Mouse (Mus musculus) neutrophil, adult 5-6 weeks (primary cell): ENCODE results near the gene Tbc1d20. TPM values are rescaled to one million over a fixed set of nuclear protein-coding genes. Genes with fewer than 3 reads are reported as not detected.
"Not testable (repeated sequence)": the region's sequence is repeated elsewhere in the genome, so short reads cannot be mapped to it uniquely, and the experiment has no call there.

Source experiments
- ATAC-seq: fragments of 151-379, 151-347 bp; 2 replicates; pipeline ENCODE4 v1.8.0; 2017; ENCODE audit warnings: mild to moderate bottlenecking, moderate TSS enrichment; ENCODE audit not compliant: insufficient number of reproducible peaks, poor library complexity, low FRiP score, severe bottlenecking; ENCODE audit errors: extremely low read depth
- total RNA-seq: library from RNA; stranded (forward); fragments of 200-1000 nt; gene quantifications from 2 replicates; pipeline ENCODE4 v1.2.3, GENCODE M21; 2017

Tbc1d20 gene
- total RNA-seq, 1 experiment from 2014 or later, result 51.4 TPM

DNA sequence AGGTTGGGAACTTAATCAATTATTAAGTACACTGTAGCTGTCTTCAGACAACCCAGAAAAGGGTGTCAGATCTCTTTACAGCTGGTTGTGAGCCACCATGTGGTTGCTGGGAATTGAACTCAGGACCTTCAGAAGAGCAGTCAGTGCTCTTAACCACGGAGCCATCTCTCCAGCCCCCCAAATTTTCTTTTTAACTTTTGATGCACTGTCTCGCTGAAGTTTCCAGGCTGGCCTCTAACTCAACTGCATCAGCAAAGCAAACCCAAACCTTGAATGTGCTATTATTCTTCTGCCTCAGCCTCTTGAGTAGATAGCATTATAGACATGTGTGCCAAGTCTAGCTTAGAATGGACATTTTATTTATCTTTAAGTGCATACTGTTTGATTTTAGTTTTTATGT is 54.1 kb downstream of the Tbc1d20 start:
- ATAC-seq, result no peak

DNA sequence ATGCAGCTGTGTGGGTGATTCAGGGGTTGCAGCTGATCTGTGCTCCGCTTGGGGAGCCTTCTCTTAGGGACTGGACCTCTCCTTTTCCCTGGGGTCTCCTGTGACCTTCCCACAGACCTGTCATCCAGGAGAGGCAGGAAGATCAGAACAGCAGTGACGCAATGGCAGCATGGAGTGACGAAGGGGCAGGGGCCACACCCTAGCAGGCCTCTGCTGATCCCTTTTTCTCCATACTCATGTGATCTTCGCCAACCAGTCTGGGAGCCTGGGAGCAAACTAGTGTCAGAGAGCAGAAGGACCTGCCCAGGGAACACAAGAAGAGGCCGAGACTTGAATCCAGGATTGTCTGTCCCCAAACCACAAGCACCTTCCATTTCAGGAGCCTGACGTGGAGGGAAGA is 55.6 kb downstream of the Tbc1d20 start:
- no peak for ATAC-seq

- ATAC-seq, result no peak
These were observed 56.4 kb downstream of the Tbc1d20 start for GRCm38 (mm10) chr2:152349842-152350540.

- ATAC-seq, result no peak
These were observed 63.6 kb downstream of the Tbc1d20 start for GRCm38 (mm10) chr2:152357254-152357653.

DNA sequence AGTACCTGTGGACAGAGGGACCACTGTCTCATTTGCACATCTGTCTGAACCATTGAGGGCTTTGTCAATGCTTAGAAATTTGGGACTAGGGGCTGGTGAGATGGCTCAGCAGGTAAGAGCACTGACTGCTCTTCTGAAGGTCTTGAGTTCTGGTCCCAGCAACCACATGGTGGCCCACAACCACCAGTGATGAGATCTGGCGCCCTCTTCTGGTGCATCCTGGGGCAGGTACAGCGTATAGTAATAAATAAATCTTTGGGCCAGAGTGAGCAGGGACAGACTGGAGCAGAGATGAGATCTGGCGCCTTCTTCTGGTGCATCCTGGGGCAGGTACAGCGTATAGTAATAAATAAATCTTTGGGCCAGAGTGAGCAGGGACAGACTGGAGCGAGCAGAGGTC is 65.3 kb downstream of the Tbc1d20 start:
- not testable (repeated sequence) for ATAC-seq

GRCm38 (mm10) chr2:152359616-152360015 is 66.0 kb downstream of the Tbc1d20 start:
- ATAC-seq, result no peak

- ATAC-seq, result no peak; the same call in 1 of the 2 replicates
These were observed 66.7 kb downstream of the Tbc1d20 start for GRCm38 (mm10) chr2:152360271-152360775.

- no peak for ATAC-seq
These were observed 67.6 kb downstream of the Tbc1d20 start for GRCm38 (mm10) chr2:152361193-152361592.

Other genes starting within 250 kb of the Tbc1d20 start
- not detected in 2 replicates for gene Scrt2, start 212.3 kb upstream of the Tbc1d20 start, total RNA-seq
- 3.6 TPM in 2 replicates for gene Srxn1, start 188.3 kb upstream of the Tbc1d20 start, total RNA-seq
- gene Tcf15, start 150.3 kb upstream of the Tbc1d20 start, total RNA-seq, result not detected in 2 replicates
- 108 and 118 TPM in 2 replicates for gene Csnk2a1, start 67.0 kb upstream of the Tbc1d20 start, total RNA-seq
- 90.7 and 112 TPM in 2 replicates for gene Rbck1, start 38.8 kb downstream of the Tbc1d20 start, total RNA-seq
- gene Trib3, start 50.2 kb downstream of the Tbc1d20 start, total RNA-seq, result 0.37 and 2.1 TPM in 2 replicates
- gene Nrsn2, start 82.8 kb downstream of the Tbc1d20 start, total RNA-seq, result not detected in 2 replicates
- gene Sox12, start 104.2 kb downstream of the Tbc1d20 start, total RNA-seq, result 0.70 and 1.4 TPM in 2 replicates
- gene Zcchc3, start 121.2 kb downstream of the Tbc1d20 start, total RNA-seq, result 0.98 and 1.5 TPM in 2 replicates
- not detected in 2 replicates for gene 6820408C15Rik, start 121.8 kb downstream of the Tbc1d20 start, total RNA-seq
- gene Defb23, start 170.8 kb downstream of the Tbc1d20 start, total RNA-seq, result not detected in 2 replicates
- gene Defb20, start 183.2 kb downstream of the Tbc1d20 start, total RNA-seq, result not detected in 2 replicates
- gene Defb22, start 196.3 kb downstream of the Tbc1d20 start, total RNA-seq, result not detected in 2 replicates
- not detected in 2 replicates for gene Defb26, start 217.9 kb downstream of the Tbc1d20 start, total RNA-seq
- not detected in 2 replicates for gene Defb28, start 224.4 kb downstream of the Tbc1d20 start, total RNA-seq
- gene Defb29, start 246.3 kb downstream of the Tbc1d20 start, total RNA-seq, result not detected in 2 replicates